Mouse (Mus musculus) liver, postnatal 0 days (tissue): ENCODE measurements around the gene A130010J15Rik.

ENCODE experiments used
- CTCF ChIP-seq: sonication (generic); IDR thresholded peaks from 2 replicates; pipeline ENCODE4 v1.5.1; 2016; ENCODE audit warnings: antibody characterized with exemption, low read depth
- EP300 ChIP-seq: IDR thresholded peaks from 2 replicates; pipeline ENCODE4 v1.6.1; 2016; ENCODE audit warnings: antibody characterized with exemption, low read depth, mild to moderate bottlenecking

DNA sequence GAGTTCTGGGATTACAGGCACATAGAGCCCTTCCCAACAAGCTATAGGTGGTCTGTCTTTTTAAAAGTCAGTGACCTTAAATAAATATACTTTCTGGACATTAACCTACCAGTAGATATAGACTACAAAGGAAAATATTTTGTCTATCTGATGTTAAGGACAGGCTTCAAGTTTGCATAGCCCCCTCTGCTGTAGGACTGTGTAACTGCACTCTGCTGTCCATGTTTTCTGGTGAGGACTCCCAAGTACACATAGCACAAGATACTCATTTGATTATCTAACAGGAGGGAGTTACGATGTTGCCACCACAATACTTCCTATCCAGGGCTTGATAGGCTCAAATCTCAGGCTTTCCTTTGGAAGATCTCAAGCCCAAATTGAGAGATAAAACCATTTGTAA lies 34.1 kb upstream of the A130010J15Rik start:
- TF ChIP-seq EP300 (no peak), CTCF (peak; percentile 60)
